Mouse (Mus musculus): ENCODE data around the gene Fam102b.

DNA sequence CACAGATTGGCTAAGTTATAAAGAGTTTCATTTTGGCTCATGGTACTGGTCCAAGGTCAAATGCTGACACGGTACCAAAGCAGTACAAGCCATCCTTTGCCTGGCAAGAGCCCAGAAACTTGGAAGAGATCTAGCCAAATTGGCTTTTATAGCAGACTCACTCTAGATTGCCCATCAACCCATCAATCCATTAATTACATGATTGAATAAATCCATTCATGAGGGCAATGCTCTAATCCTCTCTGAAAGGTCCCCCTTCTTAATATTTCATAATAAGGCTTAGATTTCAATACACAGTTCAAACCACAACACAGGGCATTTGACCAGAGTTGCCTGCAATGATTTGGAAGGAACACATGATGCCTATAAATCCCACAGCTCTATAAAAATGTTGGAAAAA, 7.0 kb upstream of the Fam102b start:
- TF ChIP-seq CTCF (IDR thresholded peaks at IDR 0.05; ENCODE audit: low read depth, low read length) = no peak
- no peak for TF ChIP-seq GATA2 (IDR thresholded peaks at IDR 0.05; ENCODE audit: borderline replicate concordance, low read depth, low read length)
- no peak for TF ChIP-seq GATA1 (IDR thresholded peaks at IDR 0.05; ENCODE audit: borderline replicate concordance, low read length)
- TF ChIP-seq POLR2AphosphoS5 (IDR thresholded peaks at IDR 0.05; ENCODE audit: insufficient replicate concordance, low read depth, low read length) = no peak
- no peak for TF ChIP-seq TAL1 (conservative IDR thresholded peaks at IDR 0.05; ENCODE audit: low read depth, low read length)
